Mouse (Mus musculus) E14TG2a.4 (cell line): ENCODE data around the gene Wdr83os.
A peak's percentile ranks its signal among the peaks of the same experiment; 100 is the strongest.

Experiments
- H3K27me3 ChIP-seq: 2 replicates; pipeline ENCODE4 v1.6.1; 2014; ENCODE audit warnings: low read length, control low read depth; ENCODE audit not compliant: insufficient read depth
- H3K36me3 ChIP-seq: 2 replicates; pipeline ENCODE4 v1.6.1; 2014; ENCODE audit warnings: low read length, control low read depth; ENCODE audit not compliant: insufficient read depth
- H3K4me1 ChIP-seq: replicated peaks from 2 replicates; pipeline ENCODE4 v1.6.1; 2014; ENCODE audit warnings: low read depth, low read length, control low read depth
- H3K4me3 ChIP-seq: replicated peaks from 2 replicates; pipeline ENCODE4 v1.5.1; 2014; ENCODE audit warnings: mild to moderate bottlenecking, low read length
- H3K9me3 ChIP-seq: 2 replicates; pipeline ENCODE4 v1.6.1; 2014; ENCODE audit warnings: low read length, control low read depth
- CTCF ChIP-seq: conservative IDR thresholded peaks from 2 replicates; pipeline ENCODE4 v1.5.1; 2014; ENCODE audit warnings: low read length
- NANOG ChIP-seq: IDR thresholded peaks from 2 replicates; pipeline ENCODE4 v1.6.1; 2014; ENCODE audit warnings: borderline replicate concordance, low read length, mixed read lengths
- POU5F1 ChIP-seq: IDR thresholded peaks from 2 replicates; pipeline ENCODE4 v1.6.1; 2014; ENCODE audit warnings: low read length, borderline replicate concordance

The Wdr83os gene

GRCm38 (mm10) chr8:85080532-85081215, at the start of gene Wdr83os:
Gene Wdr83os, plus strand, starts transcription at chr8:85080740.
- H3K4me1 ChIP-seq: peaks cover 52% of the 10 kb centered on the region
- no peaks in the 10 kb centered on the region for H3K27me3 ChIP-seq
- H3K4me3 ChIP-seq: peak within 1 kb of the TSS; percentile 96
- no peak for TF ChIP-seq NANOG
- no peak for TF ChIP-seq POU5F1
- no peak for TF ChIP-seq CTCF
- peaks cover 50% of the 10 kb centered on the region for H3K36me3 ChIP-seq
- H3K9me3 ChIP-seq: no peaks in the 10 kb centered on the region

GRCm38 (mm10) chr8:85032622-85033311, 47.8 kb upstream of the Wdr83os start:
- TF ChIP-seq POU5F1 (no peak), NANOG (no peak), CTCF (no peak)
- peaks cover 72% of the 10 kb centered on the region for H3K4me1 ChIP-seq

GRCm38 (mm10) chr8:85033867-85034266, 46.7 kb upstream of the Wdr83os start:
- Histone ChIP-seq H3K36me3 (peaks cover 55% of the 10 kb centered on the region), H3K4me1 (peaks cover 68% of the 10 kb centered on the region), H3K4me3 (peak overlapping the region; percentile 94; the same call in 1 of the 2 replicates), H3K27me3 (no peaks in the 10 kb centered on the region), H3K9me3 (no peaks in the 10 kb centered on the region)
- no peak for TF ChIP-seq NANOG
- no peak for TF ChIP-seq POU5F1
- no peak for TF ChIP-seq CTCF

More at GRCm38 (mm10) chr8:85032622-85033311, 47.8 kb upstream of the Wdr83os start:
- Histone ChIP-seq H3K9me3 (no peaks in the 10 kb centered on the region), H3K27me3 (no peaks in the 10 kb centered on the region), H3K36me3 (peaks cover 57% of the 10 kb centered on the region), H3K4me3 (no peak overlapping the region)

- H3K4me3 ChIP-seq: peak overlapping the region; percentile 94
- peaks cover 55% of the 10 kb centered on the region for H3K36me3 ChIP-seq
- peaks cover 67% of the 10 kb centered on the region for H3K4me1 ChIP-seq
- H3K27me3 ChIP-seq: no peaks in the 10 kb centered on the region
- no peak for TF ChIP-seq POU5F1
- no peak for TF ChIP-seq CTCF
- TF ChIP-seq NANOG: no peak
- no peaks in the 10 kb centered on the region for H3K9me3 ChIP-seq
Measured at GRCm38 (mm10) chr8:85034764-85035163, 45.8 kb upstream of the Wdr83os start.

- H3K36me3 ChIP-seq: peaks cover 55% of the 10 kb centered on the region
- no peaks in the 10 kb centered on the region for H3K9me3 ChIP-seq
- TF ChIP-seq POU5F1 (no peak), NANOG (no peak), CTCF (no peak)
- H3K27me3 ChIP-seq: no peaks in the 10 kb centered on the region
- peaks cover 67% of the 10 kb centered on the region for H3K4me1 ChIP-seq
- H3K4me3 ChIP-seq: peak overlapping the region; percentile 94
Measured at GRCm38 (mm10) chr8:85035165-85035727, 45.3 kb upstream of the Wdr83os start.

- no peaks in the 10 kb centered on the region for H3K27me3 ChIP-seq
- peaks cover 55% of the 10 kb centered on the region for H3K36me3 ChIP-seq
- TF ChIP-seq CTCF (no peak), NANOG (no peak), POU5F1 (no peak)
- H3K4me3 ChIP-seq: peak overlapping the region; percentile 94
- peaks cover 69% of the 10 kb centered on the region for H3K4me1 ChIP-seq
- H3K9me3 ChIP-seq: no peaks in the 10 kb centered on the region
Measured at GRCm38 (mm10) chr8:85035728-85036310, 44.7 kb upstream of the Wdr83os start.

GRCm38 (mm10) chr8:85036381-85036717, 44.2 kb upstream of the Wdr83os start:
- peaks cover 71% of the 10 kb centered on the region for H3K4me1 ChIP-seq
- H3K27me3 ChIP-seq: no peaks in the 10 kb centered on the region
- H3K9me3 ChIP-seq: no peaks in the 10 kb centered on the region
- H3K36me3 ChIP-seq: peaks cover 56% of the 10 kb centered on the region
- no peak for TF ChIP-seq POU5F1
- TF ChIP-seq NANOG: no peak
- no peak for TF ChIP-seq CTCF
- peak overlapping the region; percentile 94 for H3K4me3 ChIP-seq

GRCm38 (mm10) chr8:85036718-85037365, 43.7 kb upstream of the Wdr83os start, which contains the start of gene Tnpo2:
Gene Tnpo2, plus strand, starts transcription at chr8:85036915.
- Histone ChIP-seq H3K4me3 (peak within 1 kb of the TSS; percentile 94), H3K4me1 (peaks cover 71% of the 10 kb centered on the region), H3K9me3 (no peaks in the 10 kb centered on the region), H3K27me3 (no peaks in the 10 kb centered on the region), H3K36me3 (peaks cover 56% of the 10 kb centered on the region)
- TF ChIP-seq CTCF: no peak
- no peak for TF ChIP-seq POU5F1
- no peak for TF ChIP-seq NANOG
